Mouse (Mus musculus) myocyte (in vitro differentiated cells): ENCODE measurements around the gene Fam111a. TPM values are rescaled to one million over a fixed set of nuclear protein-coding genes. Genes with fewer than 3 reads are reported as not detected.

Experiments
- H3K27me3 ChIP-seq: one replicate; pipeline ENCODE4 v1.6.1; 2011; ENCODE audit not compliant: control insufficient read depth, insufficient read depth, insufficient read length
- H3K36me3 ChIP-seq: one replicate; pipeline ENCODE4 v1.6.1; 2011; ENCODE audit not compliant: control insufficient read depth, insufficient read depth
- H3K4me2 ChIP-seq: one replicate; pipeline ENCODE4 v1.6.1; 2011; ENCODE audit warnings: low read depth, control low read depth
- H3K4me3 ChIP-seq: one replicate; pipeline ENCODE4 v1.5.1; 2011; ENCODE audit warnings: mild to moderate bottlenecking, control low read depth, moderate library complexity
- H3K79me2 ChIP-seq: one replicate; pipeline ENCODE4 v1.6.1; 2011; ENCODE audit not compliant: control insufficient read depth, insufficient read depth
- H3ac ChIP-seq: one replicate; pipeline ENCODE4 v1.6.1; 2011; ENCODE audit not compliant: control insufficient read depth, insufficient read length
- CEBPB ChIP-seq: IDR thresholded peaks from 2 replicates; pipeline ENCODE4 v1.6.1; 2011; ENCODE audit warnings: mild to moderate bottlenecking, moderate library complexity; ENCODE audit not compliant: poor library complexity, insufficient read depth, severe bottlenecking
- E2F4 ChIP-seq: IDR thresholded peaks from one replicate; pipeline ENCODE4 v1.6.1; 2011; ENCODE audit warnings: mild to moderate bottlenecking, control low read depth, moderate library complexity; ENCODE audit not compliant: insufficient read depth
- MAX ChIP-seq: IDR thresholded peaks from one replicate; pipeline ENCODE4 v1.6.1; 2011; ENCODE audit warnings: low read depth, mild to moderate bottlenecking, control low read depth
- MYOD1 ChIP-seq, 3 experiments: IDR thresholded peaks; one replicate each; pipeline ENCODE4 v1.6.1; 2011; ENCODE audit warnings: control low read depth in 2 of 3, low read depth in 2 of 3, mild to moderate bottlenecking in 2 of 3, moderate library complexity in 1 of 3; ENCODE audit not compliant: insufficient read length in 2 of 3, control insufficient read depth in 1 of 3
- MYOG ChIP-seq, 3 experiments: IDR thresholded peaks; one replicate each; pipeline ENCODE4 v1.6.1; 2011; ENCODE audit warnings: control low read depth in 2 of 3, low read depth in 2 of 3, mild to moderate bottlenecking in 2 of 3; ENCODE audit not compliant: insufficient read length in 2 of 3, control insufficient read depth in 1 of 3, insufficient read depth in 1 of 3
- POLR2A ChIP-seq: IDR thresholded peaks from one replicate; pipeline ENCODE4 v1.6.1; 2011; ENCODE audit warnings: low read depth, mild to moderate bottlenecking, control low read depth, moderate library complexity; ENCODE audit not compliant: insufficient read length
- POLR2AphosphoS2 ChIP-seq: IDR thresholded peaks from one replicate; pipeline ENCODE4 v1.6.1; 2011; ENCODE audit warnings: low read depth, control low read depth; ENCODE audit not compliant: insufficient read length
- REST ChIP-seq: IDR thresholded peaks from one replicate; pipeline ENCODE4 v1.6.1; 2011; ENCODE audit warnings: mild to moderate bottlenecking, control low read depth, moderate library complexity; ENCODE audit not compliant: insufficient read depth, insufficient read length
- SRF ChIP-seq: IDR thresholded peaks from one replicate; pipeline ENCODE4 v1.6.1; 2011; ENCODE audit warnings: low read depth; ENCODE audit not compliant: control insufficient read depth, insufficient read length
- TCF12 ChIP-seq: IDR thresholded peaks from one replicate; pipeline ENCODE4 v1.6.1; 2011; ENCODE audit warnings: mild to moderate bottlenecking, control low read depth; ENCODE audit not compliant: poor library complexity, insufficient read depth, severe bottlenecking
- TCF3 ChIP-seq: IDR thresholded peaks from one replicate; pipeline ENCODE4 v1.6.1; 2011; ENCODE audit warnings: low read depth, control low read depth; ENCODE audit not compliant: insufficient read length
- USF1 ChIP-seq: IDR thresholded peaks from one replicate; pipeline ENCODE4 v1.6.1; 2011; ENCODE audit warnings: low read depth, mild to moderate bottlenecking, control low read depth, moderate library complexity
- polyA plus RNA-seq: library from polyadenylated mRNA; unstranded; fragments of >200 nt; fragmentation: generic; extraction: Trizol; gene quantifications from one replicate; pipeline ENCODE4 v1.2.1, GENCODE M21; 2012; ENCODE audit warnings: missing spikeins

The Fam111a gene
- polyA plus RNA-seq, 1 experiment = 5.4 TPM

GRCm38 (mm10) chr19:12550005-12550942 is 4.7 kb downstream of the Fam111a start:
- H3K4me3 ChIP-seq = no peak overlapping the region
- no peak overlapping the region for H3K4me2 ChIP-seq
- no peaks in the 10 kb centered on the region for H3K79me2 ChIP-seq
- TF ChIP-seq SRF (no peak), MYOD1 (IDR thresholded peaks at IDR 0.05; ENCODE audit: control insufficient read depth in 1 of 3, insufficient read length in 2 of 3, low read depth in 2 of 3) (no peak), E2F4 (no peak), TCF3 (no peak), REST (no peak), MYOG (IDR thresholded peaks at IDR 0.05; ENCODE audit: control insufficient read depth in 1 of 3, insufficient read depth in 1 of 3, insufficient read length in 2 of 3, low read depth in 2 of 3) (no peak), POLR2A (no peak), CEBPB (no peak), POLR2AphosphoS2 (no peak), TCF12 (no peak), MAX (no peak), USF1 (no peak)
- no peaks in the 10 kb centered on the region for H3K36me3 ChIP-seq
- H3ac ChIP-seq = no peak overlapping the region
- no peaks in the 10 kb centered on the region for H3K27me3 ChIP-seq

- H3K27me3 ChIP-seq = no peaks in the 10 kb centered on the region
- no peaks in the 10 kb centered on the region for H3K79me2 ChIP-seq
- TF ChIP-seq MYOD1 (IDR thresholded peaks at IDR 0.05; ENCODE audit: control insufficient read depth in 1 of 3, insufficient read length in 2 of 3, low read depth in 2 of 3) (no peak), MYOG (IDR thresholded peaks at IDR 0.05; ENCODE audit: control insufficient read depth in 1 of 3, insufficient read depth in 1 of 3, insufficient read length in 2 of 3, low read depth in 2 of 3) (no peak), USF1 (no peak), SRF (no peak), TCF3 (no peak), CEBPB (no peak), REST (no peak), MAX (no peak), POLR2A (no peak), E2F4 (no peak), TCF12 (no peak), POLR2AphosphoS2 (no peak)
- no peak overlapping the region for H3K4me2 ChIP-seq
- no peak overlapping the region for H3ac ChIP-seq
- no peak overlapping the region for H3K4me3 ChIP-seq
- no peaks in the 10 kb centered on the region for H3K36me3 ChIP-seq
These were observed 10.8 kb downstream of the Fam111a start for GRCm38 (mm10) chr19:12556293-12556692.

- no peaks in the 10 kb centered on the region for H3K36me3 ChIP-seq
- H3K79me2 ChIP-seq = no peaks in the 10 kb centered on the region
- H3K4me3 ChIP-seq = no peak overlapping the region
- TF ChIP-seq E2F4 (no peak), MYOD1 (IDR thresholded peaks at IDR 0.05; ENCODE audit: control insufficient read depth in 1 of 3, insufficient read length in 2 of 3, low read depth in 2 of 3) (no peak), POLR2AphosphoS2 (no peak), SRF (no peak), MAX (no peak), USF1 (no peak), MYOG (IDR thresholded peaks at IDR 0.05; ENCODE audit: control insufficient read depth in 1 of 3, insufficient read depth in 1 of 3, insufficient read length in 2 of 3, low read depth in 2 of 3) (no peak), REST (no peak), CEBPB (no peak), POLR2A (no peak)
- no peaks in the 10 kb centered on the region for H3K27me3 ChIP-seq
- H3K4me2 ChIP-seq = no peak overlapping the region
- H3ac ChIP-seq = no peak overlapping the region
These were observed 12.7 kb downstream of the Fam111a start for GRCm38 (mm10) chr19:12558219-12558618.

- Histone ChIP-seq H3K27me3 (no peaks in the 10 kb centered on the region), H3ac (no peak overlapping the region), H3K36me3 (no peaks in the 10 kb centered on the region), H3K4me2 (no peak overlapping the region), H3K79me2 (no peaks in the 10 kb centered on the region), H3K4me3 (no peak overlapping the region)
- TF ChIP-seq POLR2A = no peak
- TF ChIP-seq E2F4 = no peak
- TF ChIP-seq MAX = no peak
- no peak for TF ChIP-seq SRF
- no peak for TF ChIP-seq CEBPB
- TF ChIP-seq POLR2AphosphoS2 = no peak
- no peak for TF ChIP-seq USF1
- TF ChIP-seq REST = no peak
- no peak for TF ChIP-seq TCF3
- no peak for TF ChIP-seq MYOG (IDR thresholded peaks at IDR 0.05; ENCODE audit: control insufficient read depth in 1 of 3, insufficient read depth in 1 of 3, insufficient read length in 2 of 3, low read depth in 2 of 3)
- no peak for TF ChIP-seq TCF12
- TF ChIP-seq MYOD1 (IDR thresholded peaks at IDR 0.05; ENCODE audit: control insufficient read depth in 1 of 3, insufficient read length in 2 of 3, low read depth in 2 of 3) = no peak
These were observed 18.7 kb downstream of the Fam111a start for GRCm38 (mm10) chr19:12564197-12564596.
